Mouse (Mus musculus) thymus, postnatal 36 days (tissue): ENCODE results near the gene Itgb4.

ENCODE experiments used
- DNase-seq, 2 experiments: peaks; one replicate each; pipeline ENCODE4 v3.0.0; 2022; ENCODE audit warnings: mixed read lengths in 2 of 2

Gene Itgb4

GRCm38 (mm10) chr11:116030088-116030897 is 55.8 kb downstream of the Itgb4 start, which contains the start of gene Unk:
TSS of gene Unk (plus strand) at chr11:116030322.
- peak; percentile 94 to 97 for DNase-seq

- peak in 1 of 2 experiments; percentile 42 for DNase-seq
Measured at GRCm38 (mm10) chr11:116030898-116031845, 56.7 kb downstream of the Itgb4 start.

- DNase-seq, result no peak
Measured at GRCm38 (mm10) chr11:116034584-116034983, 60.1 kb downstream of the Itgb4 start.

- no peak for DNase-seq
Measured at GRCm38 (mm10) chr11:116036671-116037070, 62.2 kb downstream of the Itgb4 start.

GRCm38 (mm10) chr11:116037826-116038225 is 63.3 kb downstream of the Itgb4 start:
- no peak for DNase-seq

GRCm38 (mm10) chr11:116040593-116040992 is 66.1 kb downstream of the Itgb4 start:
- DNase-seq, result no peak

GRCm38 (mm10) chr11:116041833-116042232 is 67.3 kb downstream of the Itgb4 start:
- no peak for DNase-seq

- DNase-seq, result no peak
Measured at GRCm38 (mm10) chr11:116042372-116043138, 68.0 kb downstream of the Itgb4 start.

GRCm38 (mm10) chr11:116043286-116043685 is 68.8 kb downstream of the Itgb4 start:
- DNase-seq, result no peak

GRCm38 (mm10) chr11:116045173-116045572 is 70.7 kb downstream of the Itgb4 start:
- DNase-seq, result no peak

GRCm38 (mm10) chr11:116049610-116050009 is 75.1 kb downstream of the Itgb4 start:
- DNase-seq, result no peak

- DNase-seq, result no peak
Measured at GRCm38 (mm10) chr11:116050196-116050595, 75.7 kb downstream of the Itgb4 start.

- DNase-seq, result no peak
Measured at GRCm38 (mm10) chr11:116053510-116054229, 79.2 kb downstream of the Itgb4 start.

GRCm38 (mm10) chr11:116055873-116056272 is 81.4 kb downstream of the Itgb4 start:
- DNase-seq, result no peak

- no peak for DNase-seq
Measured at GRCm38 (mm10) chr11:116057237-116057881, 82.8 kb downstream of the Itgb4 start.
